Mouse (Mus musculus) bone marrow macrophage, adult 2 months (primary cell): Measurements from ENCODE around the gene Impad1. TPM values are rescaled to one million over a fixed set of nuclear protein-coding genes. Genes with fewer than 3 reads are reported as not detected.

Source experiments
- H3K27ac ChIP-seq: 2 replicates; pipeline ENCODE4 v1.5.1; 2012; ENCODE audit warnings: low read depth, low read length; ENCODE audit not compliant: insufficient read depth
- H3K4me1 ChIP-seq: 2 replicates; pipeline ENCODE4 v1.6.1; 2012; ENCODE audit warnings: low read length; ENCODE audit not compliant: control insufficient read depth, insufficient read depth
- H3K4me3 ChIP-seq: 2 replicates; pipeline ENCODE4 v1.5.1; 2012; ENCODE audit warnings: mild to moderate bottlenecking, low read length, moderate library complexity; ENCODE audit not compliant: insufficient read depth
- CTCF ChIP-seq: IDR thresholded peaks from 2 replicates; pipeline ENCODE4 v1.5.1; 2012; ENCODE audit warnings: low read depth, mild to moderate bottlenecking, low read length, moderate library complexity
- POLR2A ChIP-seq: IDR thresholded peaks from 2 replicates; pipeline ENCODE4 v1.6.1; 2012; ENCODE audit warnings: mild to moderate bottlenecking, low read depth, low read length, borderline replicate concordance
- polyA plus RNA-seq: library from polyadenylated mRNA; stranded (reverse); fragments of >200 nt; gene quantifications from 2 replicates; pipeline ENCODE4 v1.2.4, GENCODE M21; 2012; ENCODE audit not compliant: missing spikeins, insufficient read depth, insufficient read length

Impad1 gene
- polyA plus RNA-seq, 1 experiment: 14.8 TPM

DNA sequence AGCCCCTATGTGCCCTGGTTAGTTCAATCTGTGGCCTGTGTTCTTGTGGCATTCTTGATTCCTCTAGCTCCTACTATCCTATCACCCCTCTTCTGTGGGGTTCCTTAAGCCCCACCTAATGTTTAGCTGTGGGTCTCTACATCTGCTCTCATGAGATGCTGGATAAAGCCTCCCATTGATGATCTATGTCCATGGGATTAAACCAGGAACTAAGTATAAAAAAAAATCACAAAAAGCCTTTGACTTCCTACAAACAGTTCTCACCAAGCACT lies 9.5 kb downstream of the Impad1 start:
- Histone ChIP-seq H3K4me1 (0 out of 2 replicates have a peak, but pooled peaks cover 2% of the 10 kb centered on the region), H3K27ac (no peak overlapping the region), H3K4me3 (no peak overlapping the region)
- TF ChIP-seq CTCF (no peak), POLR2A (no peak)

GRCm38 (mm10) chr4:4782882-4783685 lies 10.1 kb downstream of the Impad1 start:
- 0 out of 2 replicates have a peak, but pooled peaks cover 2% of the 10 kb centered on the region for H3K4me1 ChIP-seq
- H3K27ac ChIP-seq: no peak overlapping the region
- no peak overlapping the region for H3K4me3 ChIP-seq
- TF ChIP-seq CTCF (no peak), POLR2A (no peak)

- H3K4me1 ChIP-seq: peaks cover 4% of the 10 kb centered on the region; the same call in 1 of the 2 replicates
- H3K4me3 ChIP-seq: no peak overlapping the region
- no peak for TF ChIP-seq POLR2A
- H3K27ac ChIP-seq: no peak overlapping the region
Measured at GRCm38 (mm10) chr4:4779265-4779770, 13.8 kb downstream of the Impad1 start.

- Histone ChIP-seq H3K4me1 (peaks cover 10% of the 10 kb centered on the region), H3K4me3 (no peak overlapping the region), H3K27ac (no peak overlapping the region)
- TF ChIP-seq POLR2A (no peak), CTCF (no peak)
Measured at GRCm38 (mm10) chr4:4771523-4772114, 21.5 kb downstream of the Impad1 start.

GRCm38 (mm10) chr4:4765806-4766205 lies 27.3 kb downstream of the Impad1 start:
- no peak overlapping the region for H3K4me3 ChIP-seq
- peaks cover 7% of the 10 kb centered on the region for H3K4me1 ChIP-seq
- H3K27ac ChIP-seq: no peak overlapping the region
- TF ChIP-seq CTCF (no peak), POLR2A (no peak)

DNA sequence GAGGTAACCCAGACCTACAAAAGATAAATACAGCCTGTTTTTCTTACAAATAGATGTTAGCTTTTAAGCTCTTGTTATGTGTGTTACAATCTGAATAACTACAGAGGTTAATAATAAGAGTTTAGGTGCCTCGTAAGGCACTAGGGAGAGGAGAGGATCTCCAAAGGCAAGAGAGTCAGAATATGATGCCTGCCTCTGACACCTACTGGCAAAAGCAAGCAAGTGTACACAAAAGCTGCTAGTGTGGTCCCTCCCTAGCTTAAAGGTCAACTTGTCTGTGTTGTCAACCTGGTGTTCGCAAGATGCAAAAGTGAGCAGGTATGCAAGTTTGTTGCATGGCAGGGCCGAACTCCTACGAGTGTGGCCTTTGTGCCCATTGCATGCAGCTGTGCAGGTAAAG lies 34.8 kb downstream of the Impad1 start:
- no peak for TF ChIP-seq CTCF
- TF ChIP-seq POLR2A: no peak

DNA sequence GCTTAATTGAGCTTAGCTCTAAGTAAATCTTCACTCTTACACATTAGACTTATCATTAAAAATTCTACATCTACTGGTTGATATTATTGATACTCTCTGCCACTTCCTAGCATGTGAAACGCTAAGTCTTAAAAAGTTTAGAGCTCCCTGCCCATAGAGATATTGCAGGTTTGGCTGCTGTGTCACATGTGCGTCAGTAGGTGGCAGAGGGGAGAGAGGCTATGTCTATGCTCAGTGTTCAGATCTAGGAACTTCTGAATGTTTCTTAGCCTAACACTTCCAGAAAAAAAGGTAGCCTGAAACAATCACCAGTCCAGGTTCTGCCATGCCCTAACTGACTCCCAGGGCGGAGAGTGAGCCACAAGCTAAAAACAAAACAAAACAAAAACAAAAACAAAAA lies 63.7 kb downstream of the Impad1 start:
- H3K4me3 ChIP-seq: no peak overlapping the region
- H3K27ac ChIP-seq: no peak overlapping the region
- no peaks in the 10 kb centered on the region for H3K4me1 ChIP-seq
- no peak for TF ChIP-seq POLR2A
- no peak for TF ChIP-seq CTCF

More for the DNA sequence above, 34.8 kb downstream of the Impad1 start:
- Histone ChIP-seq H3K4me3 (no peak overlapping the region), H3K27ac (no peak overlapping the region), H3K4me1 (no peaks in the 10 kb centered on the region)

DNA sequence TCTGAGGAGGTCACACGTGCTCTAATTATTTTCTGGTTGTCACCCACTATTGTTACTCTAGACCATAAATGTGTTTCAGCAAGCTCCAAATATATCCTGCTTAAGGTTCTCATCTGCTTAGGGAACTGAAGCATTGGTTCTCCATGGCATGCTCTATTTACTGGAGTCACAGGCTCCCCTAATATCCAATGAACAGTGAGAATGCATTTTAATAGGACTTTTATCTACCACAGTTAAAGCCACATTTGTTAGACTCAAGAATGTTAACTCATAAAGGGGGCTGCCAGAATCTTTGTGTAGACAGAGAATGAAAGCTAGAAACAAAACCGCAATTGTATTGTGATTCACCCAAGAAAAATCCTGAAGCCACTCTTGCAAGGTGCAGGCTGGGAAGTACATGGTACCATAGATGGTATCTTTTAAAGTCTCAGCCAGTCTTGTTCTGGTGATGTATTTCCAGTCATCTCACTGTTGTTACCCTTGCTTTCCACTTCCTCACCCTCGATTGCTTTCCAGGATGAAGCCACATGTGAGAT lies 66.8 kb downstream of the Impad1 start:
- H3K4me3 ChIP-seq: no peak overlapping the region
- H3K27ac ChIP-seq: no peak overlapping the region
- TF ChIP-seq CTCF (no peak), POLR2A (no peak)
- H3K4me1 ChIP-seq: 0 out of 2 replicates have a peak, but pooled peaks cover 2% of the 10 kb centered on the region

DNA sequence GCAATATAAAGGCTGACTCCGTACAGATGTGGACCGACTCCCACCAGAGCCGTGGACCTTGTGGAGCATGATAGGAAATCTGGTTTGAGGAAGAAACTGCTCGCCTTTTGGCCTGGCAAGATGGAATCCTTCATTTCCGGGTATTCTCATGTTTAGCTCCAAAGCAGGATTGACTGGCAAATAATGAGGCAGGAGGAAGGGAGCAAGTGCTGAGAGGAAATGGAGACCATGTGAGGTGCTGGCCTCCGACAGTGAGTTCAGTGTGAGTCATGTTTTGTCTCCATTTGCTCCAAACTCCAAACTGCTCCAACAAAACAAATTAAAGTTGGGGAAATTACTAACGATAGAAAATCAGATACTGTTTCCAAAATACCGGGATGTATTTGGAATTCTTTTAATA lies 69.3 kb downstream of the Impad1 start:
- Histone ChIP-seq H3K4me1 (0 out of 2 replicates have a peak, but pooled peaks cover 2% of the 10 kb centered on the region), H3K4me3 (no peak overlapping the region), H3K27ac (no peak overlapping the region)
- TF ChIP-seq CTCF: no peak

DNA sequence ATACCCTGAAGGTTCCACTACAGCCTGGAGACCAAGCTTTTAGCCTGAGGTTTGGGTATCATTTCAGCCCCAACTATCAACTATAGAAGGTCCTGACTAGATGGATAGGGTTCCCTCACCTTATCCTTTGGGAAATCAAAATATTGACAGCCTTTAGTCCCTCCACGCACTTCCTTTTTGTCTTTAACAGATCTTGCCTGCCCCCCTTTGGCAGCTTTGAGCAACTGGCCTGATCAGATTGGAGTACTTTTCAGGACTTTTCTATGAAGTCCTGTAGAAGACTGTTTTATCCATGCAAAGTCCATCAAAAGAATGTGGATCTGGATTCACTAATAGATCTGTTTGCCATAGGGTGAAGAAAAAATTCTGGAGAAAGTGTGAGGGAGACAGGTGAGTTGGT lies 71.1 kb downstream of the Impad1 start:
- Histone ChIP-seq H3K27ac (no peak overlapping the region), H3K4me1 (0 out of 2 replicates have a peak, but pooled peaks cover 2% of the 10 kb centered on the region), H3K4me3 (no peak overlapping the region)
- TF ChIP-seq CTCF (no peak), POLR2A (no peak)
